Mouse (Mus musculus) neutrophil, adult 5-6 weeks (primary cell): Measurements from ENCODE around the gene Syt8. TPM values are rescaled to one million over a fixed set of nuclear protein-coding genes. Genes with fewer than 3 reads are reported as not detected.

Experiments used
- ATAC-seq: fragments of 151-379, 151-347 bp; 2 replicates; pipeline ENCODE4 v1.8.0; 2017; ENCODE audit warnings: mild to moderate bottlenecking, moderate TSS enrichment; ENCODE audit not compliant: insufficient number of reproducible peaks, poor library complexity, low FRiP score, severe bottlenecking; ENCODE audit errors: extremely low read depth
- total RNA-seq: library from RNA; stranded (forward); fragments of 200-1000 nt; gene quantifications from 2 replicates; pipeline ENCODE4 v1.2.3, GENCODE M21; 2017

Gene Syt8
- total RNA-seq, 1 experiment from 2014 or later: 1.4 TPM

- no peak for ATAC-seq
Measured at GRCm38 (mm10) chr7:142441585-142441984, 6.9 kb downstream of the Syt8 start, which contains the start of gene Tnni2. TSS of gene Tnni2 (plus strand) at chr7:142441808.

GRCm38 (mm10) chr7:142442081-142442907 lies 7.6 kb downstream of the Syt8 start:
- ATAC-seq: peak; percentile 77

- ATAC-seq: no peak
Measured at GRCm38 (mm10) chr7:142442908-142443420, 8.3 kb downstream of the Syt8 start.

- no peak for ATAC-seq
Measured at GRCm38 (mm10) chr7:142443474-142443873, 8.8 kb downstream of the Syt8 start.

- no peak for ATAC-seq
Measured at GRCm38 (mm10) chr7:142444171-142444570, 9.5 kb downstream of the Syt8 start.

GRCm38 (mm10) chr7:142445324-142445723 lies 10.7 kb downstream of the Syt8 start:
- ATAC-seq: no peak

- no peak for ATAC-seq
Measured at GRCm38 (mm10) chr7:142446264-142446663, 11.6 kb downstream of the Syt8 start.

- peak; percentile 61; the same call in 1 of the 2 replicates for ATAC-seq
Measured at GRCm38 (mm10) chr7:142449038-142449617, 14.5 kb downstream of the Syt8 start.

- ATAC-seq: no peak
Measured at GRCm38 (mm10) chr7:142454706-142455105, 20.1 kb downstream of the Syt8 start.

- ATAC-seq: no peak
Measured at GRCm38 (mm10) chr7:142455251-142455650, 20.6 kb downstream of the Syt8 start.

- no peak for ATAC-seq
Measured at GRCm38 (mm10) chr7:142456806-142457205, 22.2 kb downstream of the Syt8 start.

- no peak for ATAC-seq
Measured at GRCm38 (mm10) chr7:142457227-142457811, 22.7 kb downstream of the Syt8 start.

- peak; percentile 59 for ATAC-seq
Measured at GRCm38 (mm10) chr7:142458026-142458425, 23.4 kb downstream of the Syt8 start.

- no peak for ATAC-seq
Measured at GRCm38 (mm10) chr7:142458676-142459298, 24.1 kb downstream of the Syt8 start.

- no peak for ATAC-seq
Measured at GRCm38 (mm10) chr7:142459299-142459691, 24.6 kb downstream of the Syt8 start.

- peak; percentile 59 for ATAC-seq
Measured at GRCm38 (mm10) chr7:142460636-142461077, 26.0 kb downstream of the Syt8 start, which contains the start of gene Lsp1. TSS of gene Lsp1 (plus strand) at chr7:142460809.

GRCm38 (mm10) chr7:142461446-142461845 lies 26.8 kb downstream of the Syt8 start:
- ATAC-seq: peak; percentile 2; the same call in 1 of the 2 replicates

GRCm38 (mm10) chr7:142462190-142462589 lies 27.5 kb downstream of the Syt8 start:
- no peak for ATAC-seq

GRCm38 (mm10) chr7:142462594-142463078 lies 28.0 kb downstream of the Syt8 start:
- ATAC-seq: no peak
